Mouse (Mus musculus) embryonic facial prominence, embryonic 10.5 days (tissue): ENCODE measurements around the gene Gm5640. TPM values are rescaled to one million over a fixed set of nuclear protein-coding genes. Genes with fewer than 3 reads are reported as not detected.
"Not testable (repeated sequence)": the region's sequence is repeated elsewhere in the genome, so short reads cannot be mapped to it uniquely, and the experiment has no call there.

Experiments
- DNase-seq: peaks from one replicate; pipeline ENCODE4 v3.0.0-alpha.2; 2017; ENCODE audit warnings: low spot score
- H3K27ac ChIP-seq: fragments of 300-500 bp; sonication (generic); replicated peaks from 2 replicates; pipeline ENCODE4 v1.5.1; 2016; ENCODE audit warnings: mild to moderate bottlenecking
- H3K27me3 ChIP-seq: fragments of 300-500 bp; sonication (generic); replicated peaks from 2 replicates; pipeline ENCODE4 v1.6.1; 2016; ENCODE audit warnings: low read depth, mild to moderate bottlenecking; ENCODE audit not compliant: poor library complexity, severe bottlenecking
- H3K36me3 ChIP-seq: fragments of 300-500 bp; sonication (generic); replicated peaks from 2 replicates; pipeline ENCODE4 v1.6.1; 2016; ENCODE audit warnings: mild to moderate bottlenecking, moderate library complexity
- H3K4me1 ChIP-seq: fragments of 300-500 bp; sonication (generic); 2 replicates; pipeline ENCODE4 v1.6.1; 2016
- H3K4me3 ChIP-seq: fragments of 300-500 bp; sonication (generic); 2 replicates; pipeline ENCODE4 v1.5.1; 2016; ENCODE audit warnings: mild to moderate bottlenecking, moderate library complexity
- H3K9me3 ChIP-seq: fragments of 300-500 bp; sonication (generic); 2 replicates; pipeline ENCODE4 v1.6.1; 2016; ENCODE audit warnings: mild to moderate bottlenecking
- WGBS: fragments of 180-500 bp; shearing (Covaris S2); methylation state at CpG from one replicate; pipeline ENCODE4 v1.1.7; 2016; 5-methylcytosine and 5-hydroxymethylcytosine counted together
- polyA plus RNA-seq: library from polyadenylated mRNA; unstranded; fragments of >200 nt; fragmentation: Nextera tagmentation; extraction: Ambion mirVana; gene quantifications from 2 replicates; pipeline ENCODE4 v1.2.1, GENCODE M21; 2016

The Gm5640 gene
- polyA plus RNA-seq: not detected in 2 replicates

DNA sequence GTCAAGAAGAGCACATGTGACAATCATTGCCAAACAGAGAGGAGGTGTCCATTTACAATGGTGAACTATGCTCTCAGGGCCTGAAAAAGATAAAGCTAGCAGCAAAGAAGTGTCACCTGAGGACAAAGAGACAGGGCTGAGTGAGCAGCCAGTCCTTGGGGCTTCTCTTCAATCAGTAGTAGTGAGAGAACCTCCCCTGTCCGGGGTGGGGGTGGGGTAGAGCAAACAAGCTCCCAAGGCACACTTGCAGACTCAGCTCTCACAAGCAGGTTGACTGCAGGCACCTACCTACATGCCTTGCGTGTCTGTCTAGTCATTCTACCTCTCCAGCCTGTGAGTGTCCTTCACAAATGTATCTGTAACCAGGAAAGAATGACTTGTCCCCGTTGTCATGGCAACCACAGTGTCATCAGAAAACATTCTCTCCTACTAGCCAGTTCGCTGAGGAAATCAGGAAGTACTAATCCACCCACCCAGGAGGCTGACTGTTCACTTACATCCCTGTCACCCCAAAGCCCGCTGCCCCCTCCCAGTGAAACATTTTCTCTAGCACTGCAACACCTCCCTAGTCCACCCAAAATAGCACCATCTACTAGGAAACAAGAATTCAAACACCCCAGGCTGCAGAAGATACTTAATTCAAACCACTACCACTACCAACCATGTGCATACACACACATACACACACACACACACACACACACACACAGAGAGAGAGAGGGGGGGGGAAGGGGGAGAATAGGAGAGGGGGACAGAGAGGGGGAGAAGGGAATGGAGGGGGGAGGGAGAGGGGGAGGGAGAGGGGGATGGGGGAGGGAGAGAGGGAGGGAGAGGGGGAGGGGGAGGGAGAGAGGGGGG, at the start of gene Gm5640:
Gene Gm5640, minus strand, starts transcription at position 170 of the 858 bp plus-strand sequence.
- not testable (repeated sequence) for H3K36me3 ChIP-seq, DNase-seq, H3K4me1 ChIP-seq, H3K9me3 ChIP-seq, H3K27ac ChIP-seq, H3K4me3 ChIP-seq, H3K27me3 ChIP-seq
- 70% methylated on average over 3 of the region's 5 CpGs for WGBS

DNA sequence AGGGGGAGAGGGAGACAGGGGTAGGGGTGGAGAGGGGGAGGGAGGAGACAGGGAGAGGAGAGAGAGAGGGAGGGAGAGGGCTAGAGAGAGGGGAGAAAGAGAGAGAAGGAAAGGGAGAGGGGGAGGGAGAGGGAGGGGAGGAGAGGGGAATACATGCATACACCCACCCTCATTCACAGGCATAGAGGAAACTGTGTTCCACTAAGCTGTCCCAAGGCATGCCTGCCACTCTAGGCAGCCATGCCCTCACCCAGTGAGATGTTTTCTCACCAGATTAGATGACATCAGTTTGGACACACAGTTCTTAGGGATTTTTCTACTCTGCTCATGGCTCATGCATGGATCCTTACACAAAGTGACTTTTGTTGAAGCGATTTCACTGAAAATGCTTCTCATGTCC, 958 bp upstream of the Gm5640 start:
- H3K9me3 ChIP-seq, H3K27me3 ChIP-seq, H3K36me3 ChIP-seq, H3K27ac ChIP-seq, DNase-seq, H3K4me3 ChIP-seq, H3K4me1 ChIP-seq: not testable (repeated sequence)
- no CpG with 5 or more reads among the region's 1 CpGs for WGBS

DNA sequence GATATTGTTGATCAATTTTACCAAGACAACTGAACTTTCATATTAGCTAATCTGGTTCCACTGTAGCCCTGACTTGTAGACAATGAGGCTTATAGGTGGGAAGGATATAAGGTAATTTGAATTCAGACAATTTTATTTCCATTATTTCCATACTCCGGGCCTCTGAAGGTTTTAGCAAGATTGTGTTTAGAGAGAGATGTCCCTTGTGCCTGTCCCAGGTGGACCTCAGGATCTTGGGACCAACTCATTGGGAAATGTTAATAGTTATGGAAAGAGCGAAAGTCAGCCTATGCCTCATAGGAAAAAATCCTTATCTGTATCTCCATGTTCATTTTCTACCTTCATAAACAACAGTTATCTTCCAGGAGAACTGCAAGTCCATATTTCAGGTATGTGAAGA, 53.1 kb downstream of the Gm5640 start, which contains the start of gene Olfr1325:
Gene Olfr1325, plus strand, starts transcription at position 301 of the 400 bp plus-strand sequence.
- 86% methylated on average over 2 of the region's 2 CpGs for WGBS

More for the DNA sequence above, 53.1 kb downstream of the Gm5640 start, which contains the start of gene Olfr1325:
- Histone ChIP-seq H3K4me3 (no peak within 1 kb of the TSS), H3K36me3 (no peaks in the 10 kb centered on the region), H3K27me3 (no peaks in the 10 kb centered on the region), H3K4me1 (no peaks in the 10 kb centered on the region), H3K9me3 (no peaks in the 10 kb centered on the region), H3K27ac (no peak within 1 kb of the TSS)
- no peak for DNase-seq

Other genes with a start within 250 kb of the Gm5640 start
- 54.7 and 57.3 TPM in 2 replicates for gene G6pdx, start 216.4 kb downstream of the Gm5640 start, polyA plus RNA-seq
- gene Gm6880, start 164.2 kb downstream of the Gm5640 start, polyA plus RNA-seq: not detected in 2 replicates
- not detected in 2 replicates for gene Olfr1326-ps1, start 70.7 kb downstream of the Gm5640 start, polyA plus RNA-seq
- not detected in 2 replicates for gene Olfr1325, start 53.0 kb downstream of the Gm5640 start, polyA plus RNA-seq
- gene Gm6890, start 95.3 kb upstream of the Gm5640 start, polyA plus RNA-seq: not detected in 2 replicates
- gene Gm5936, start 191.6 kb upstream of the Gm5640 start, polyA plus RNA-seq: not detected in 2 replicates